Mouse (Mus musculus) bone marrow macrophage, adult 2 months (primary cell): ENCODE results near the gene Fbxo21.

Experiments used
- CTCF ChIP-seq: IDR thresholded peaks from 2 replicates; pipeline ENCODE4 v1.5.1; 2012; ENCODE audit warnings: low read depth, mild to moderate bottlenecking, low read length, moderate library complexity
- POLR2A ChIP-seq: IDR thresholded peaks from 2 replicates; pipeline ENCODE4 v1.6.1; 2012; ENCODE audit warnings: mild to moderate bottlenecking, low read depth, low read length, borderline replicate concordance

DNA sequence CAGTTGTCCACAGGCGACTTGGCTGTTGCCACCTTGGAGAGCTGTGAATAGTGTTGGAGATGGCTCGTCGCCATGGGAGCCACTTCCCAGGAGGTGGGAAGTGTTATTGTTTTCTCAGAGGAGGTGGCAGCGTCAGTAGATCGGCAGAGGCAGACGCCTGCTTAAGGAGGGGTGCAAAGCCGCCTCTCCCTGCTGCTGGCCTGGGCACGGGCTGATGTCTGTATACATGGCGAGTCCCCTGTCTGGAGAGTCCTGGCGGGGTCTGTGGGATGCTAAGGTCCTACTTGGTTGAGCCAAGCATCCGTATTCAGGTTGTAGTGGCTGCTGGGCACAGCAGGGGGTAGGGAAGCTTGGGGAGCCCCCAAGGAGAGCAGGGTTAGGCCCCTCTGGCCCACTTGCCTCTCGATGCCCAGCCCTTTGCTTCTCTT is 62.7 kb downstream of the Fbxo21 start:
- no peak for TF ChIP-seq POLR2A
- TF ChIP-seq CTCF = no peak
